Mouse (Mus musculus): ENCODE data around the gene Ppp5c.

The Ppp5c gene

DNA sequence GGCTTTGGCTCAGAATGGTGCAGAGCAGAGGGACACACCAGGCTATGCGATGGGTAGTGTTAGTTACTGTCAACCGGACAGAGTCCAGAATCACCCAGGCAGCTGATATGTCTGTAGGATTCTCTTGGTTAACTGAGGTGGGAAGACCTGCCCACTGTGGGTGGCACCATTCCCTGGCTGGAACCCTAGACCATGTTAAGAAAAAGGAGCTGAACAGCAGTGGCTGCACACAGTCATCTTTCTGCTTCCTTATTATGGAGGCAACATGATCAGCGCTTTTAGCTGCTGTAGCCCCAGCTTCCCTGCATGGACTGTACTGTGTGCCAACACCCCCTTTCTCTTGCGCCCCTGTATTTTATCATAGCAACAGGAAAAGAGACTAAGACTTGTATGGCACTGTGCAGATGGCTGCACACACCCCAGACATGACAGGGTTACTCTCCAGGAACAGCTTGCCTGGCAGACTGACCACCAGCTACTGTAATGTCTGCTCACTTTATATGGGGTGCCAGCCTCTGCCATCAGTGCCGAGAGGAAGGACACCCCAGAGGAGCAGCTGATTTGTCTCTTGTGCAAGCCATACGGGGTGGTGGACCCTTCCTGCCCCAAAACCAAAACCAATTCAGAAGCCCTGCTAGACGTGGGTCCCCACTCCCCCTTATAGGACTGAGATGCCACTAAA, 15.7 kb downstream of the Ppp5c start:
- no peak for DNase-seq

DNA sequence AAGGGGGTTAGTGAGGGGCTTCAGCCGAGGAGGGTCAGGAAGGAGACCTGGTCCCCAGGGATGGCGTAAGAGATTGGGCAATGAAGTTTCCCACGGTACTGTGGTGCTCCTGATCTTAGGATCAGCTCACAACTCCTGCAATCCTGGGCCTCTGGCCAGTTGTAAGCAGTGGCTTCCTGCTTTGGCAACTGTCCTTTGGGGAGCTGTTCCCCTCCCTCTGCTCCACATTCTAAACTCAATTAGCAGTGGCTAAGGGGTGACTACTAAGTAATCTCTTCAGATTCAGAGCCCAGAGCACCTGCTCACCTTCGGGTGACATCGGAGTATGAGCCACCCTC, 17.7 kb downstream of the Ppp5c start:
- DNase-seq, result no peak

DNA sequence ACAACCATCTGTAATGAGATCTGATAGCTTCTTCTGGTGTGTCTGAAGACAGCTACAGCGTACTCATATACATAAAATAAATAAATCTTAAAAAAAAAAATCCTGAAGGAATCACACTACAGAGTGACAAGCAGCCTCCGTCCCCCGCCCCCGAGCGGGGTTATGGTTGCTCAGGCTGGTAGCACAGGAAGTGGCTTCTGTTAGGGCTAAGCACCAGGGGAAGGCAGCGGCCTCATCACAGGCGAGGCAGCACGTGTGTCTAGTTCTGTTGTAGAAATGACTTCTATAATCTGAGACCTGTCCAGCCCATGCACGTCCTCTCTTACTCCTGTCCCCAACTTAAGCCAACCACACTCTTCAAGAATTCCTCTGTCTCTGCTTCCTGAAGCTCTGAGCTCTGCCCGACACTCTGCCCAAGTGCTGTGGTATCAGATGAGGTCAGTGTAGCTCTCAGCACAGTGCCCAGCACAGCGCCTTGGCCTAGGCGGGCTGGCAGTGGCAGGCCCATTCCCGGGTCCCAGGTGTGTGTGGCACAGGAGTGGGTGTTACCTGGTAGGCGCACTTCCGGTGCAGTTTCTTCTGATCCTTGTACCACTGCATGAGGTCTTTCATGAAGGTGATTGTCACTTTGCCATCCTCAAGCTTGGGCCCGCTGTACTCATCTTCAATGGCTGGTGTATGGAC, 18.3 kb downstream of the Ppp5c start:
- no peak for DNase-seq

DNA sequence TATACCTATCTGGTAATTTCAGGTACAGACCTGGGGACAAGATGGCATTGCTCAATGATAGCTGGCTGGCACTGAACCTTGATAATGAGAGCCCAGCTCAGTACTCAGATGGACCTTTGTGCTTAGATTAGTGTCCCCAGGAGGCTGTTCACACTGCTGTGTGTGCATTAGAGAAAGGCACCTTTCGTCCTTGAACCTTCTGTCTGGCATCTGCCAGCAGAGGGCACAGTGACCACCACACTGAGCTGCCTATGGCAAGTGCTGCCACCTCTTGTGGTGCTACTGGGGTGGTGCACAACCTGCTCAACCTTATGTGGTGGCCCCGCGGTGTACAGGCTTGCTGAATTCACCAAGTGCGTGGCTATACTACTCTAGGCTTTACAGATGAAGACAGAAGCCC, 20.4 kb downstream of the Ppp5c start:
- DNase-seq, result peak; percentile 53 to 69

DNA sequence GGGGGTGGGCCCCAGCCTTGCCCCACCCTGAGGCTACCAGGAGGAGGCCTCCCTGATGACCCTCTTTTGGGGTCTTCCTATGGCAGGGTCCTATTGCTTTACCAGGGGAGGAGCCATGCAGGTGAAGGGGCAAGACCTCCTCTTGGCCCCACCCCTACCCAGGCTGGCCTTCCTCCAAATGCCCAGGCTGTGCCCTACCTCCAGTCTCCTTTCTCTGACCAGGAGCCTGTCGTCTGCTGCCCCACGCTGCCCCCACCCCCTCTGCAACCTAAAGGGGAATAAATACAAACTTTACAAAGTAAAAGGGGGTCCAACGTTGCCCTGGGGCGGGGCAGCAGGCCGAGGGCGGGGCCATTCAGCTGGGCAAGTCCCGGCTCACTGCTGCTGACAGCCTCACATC, 23.0 kb downstream of the Ppp5c start:
- DNase-seq, result no peak

DNA sequence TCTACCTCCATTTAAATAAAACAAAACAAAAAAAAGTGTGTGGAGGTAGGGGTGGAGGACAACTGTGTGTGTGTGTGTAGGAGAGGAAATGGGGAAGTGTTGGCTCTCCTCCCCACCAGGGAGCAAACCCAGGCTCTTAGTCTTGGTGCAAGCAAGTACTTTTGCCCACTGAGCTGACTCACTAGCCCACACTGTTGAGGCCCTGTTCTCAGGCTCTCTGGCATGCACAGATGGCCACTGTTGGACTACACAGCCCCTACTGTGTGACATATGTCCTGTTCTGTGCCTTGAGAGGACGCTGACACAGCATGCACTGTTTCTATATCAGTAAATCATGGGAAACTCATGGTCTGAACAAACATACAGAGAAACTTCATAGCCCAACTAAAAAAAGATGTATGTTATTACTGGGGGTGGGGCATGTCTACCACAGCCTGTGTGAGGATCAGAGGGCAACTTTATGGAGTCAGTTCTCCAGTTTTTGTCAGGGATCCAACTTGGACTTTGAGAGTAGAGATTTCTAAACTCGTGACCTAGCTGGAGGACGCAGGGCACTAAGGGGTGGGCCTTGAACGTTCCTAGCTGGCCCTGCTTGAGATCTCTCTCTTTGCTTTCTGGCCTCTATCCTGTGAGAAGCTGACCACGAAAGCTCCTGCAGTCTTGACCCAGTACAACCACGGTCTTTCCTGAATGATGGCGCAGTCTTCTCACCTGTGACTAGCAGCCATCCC, 24.3 kb downstream of the Ppp5c start:
- DNase-seq, result peak in 1 of 2 experiments; percentile 31

DNA sequence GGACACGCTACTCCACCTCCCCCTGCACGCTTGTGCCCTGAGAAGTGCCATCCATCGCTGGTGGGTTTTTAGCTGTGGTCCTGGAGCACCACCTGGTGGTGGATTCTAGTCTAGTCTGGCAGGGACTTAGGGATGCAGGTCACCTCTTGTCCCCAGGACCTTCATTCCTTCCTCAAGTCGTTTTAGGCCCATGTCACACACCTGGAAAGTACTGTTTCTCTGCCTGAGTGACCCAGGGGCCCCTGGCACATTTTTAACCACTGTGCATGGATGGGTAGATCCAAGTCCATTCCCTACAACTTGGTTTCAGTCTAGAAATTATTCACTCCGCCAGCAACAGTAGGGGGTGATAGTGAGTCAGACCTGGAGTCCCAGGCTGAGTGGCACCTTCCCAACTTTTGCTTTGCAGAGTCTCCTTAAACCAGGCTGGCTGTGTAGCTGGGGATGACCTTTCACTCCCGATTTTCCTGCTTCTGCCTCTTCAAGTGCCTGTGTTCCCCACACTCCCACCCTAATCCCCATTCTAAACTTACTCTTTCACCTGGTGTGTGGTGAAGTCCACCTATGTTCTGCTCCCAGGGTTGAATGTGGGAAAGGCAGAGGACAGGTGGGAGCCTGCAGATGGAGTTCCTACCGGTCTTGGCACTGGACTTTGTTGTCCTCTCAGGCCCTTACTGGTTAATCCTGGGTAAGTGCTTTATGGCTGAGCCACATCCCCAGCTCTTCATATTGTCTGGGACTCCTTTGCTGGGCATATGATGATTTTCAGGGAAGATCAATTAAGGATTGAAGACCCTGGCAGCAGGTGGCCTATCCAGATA, 25.1 kb downstream of the Ppp5c start:
- peak; percentile 87 to 90 for DNase-seq

DNA sequence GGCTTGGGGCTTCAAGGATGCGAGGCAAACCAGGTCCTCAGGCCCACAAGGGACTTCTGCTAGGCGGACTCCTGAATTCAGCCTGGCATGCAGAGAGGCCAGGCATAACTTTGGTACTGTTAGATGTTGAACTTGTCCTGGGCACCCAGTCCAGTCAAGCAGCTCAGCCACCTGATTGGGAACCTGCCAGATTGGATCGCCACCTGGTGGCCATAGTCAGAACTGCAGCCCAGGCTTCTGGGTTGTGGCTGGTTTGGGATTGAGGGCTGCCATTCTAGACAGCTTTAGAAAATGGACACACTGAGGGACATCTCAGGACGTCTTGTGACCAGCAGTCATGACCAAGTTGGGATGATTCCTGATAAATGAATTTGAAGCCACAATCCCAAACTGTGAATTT, 28.1 kb downstream of the Ppp5c start:
- peak; percentile 92 for DNase-seq

DNA sequence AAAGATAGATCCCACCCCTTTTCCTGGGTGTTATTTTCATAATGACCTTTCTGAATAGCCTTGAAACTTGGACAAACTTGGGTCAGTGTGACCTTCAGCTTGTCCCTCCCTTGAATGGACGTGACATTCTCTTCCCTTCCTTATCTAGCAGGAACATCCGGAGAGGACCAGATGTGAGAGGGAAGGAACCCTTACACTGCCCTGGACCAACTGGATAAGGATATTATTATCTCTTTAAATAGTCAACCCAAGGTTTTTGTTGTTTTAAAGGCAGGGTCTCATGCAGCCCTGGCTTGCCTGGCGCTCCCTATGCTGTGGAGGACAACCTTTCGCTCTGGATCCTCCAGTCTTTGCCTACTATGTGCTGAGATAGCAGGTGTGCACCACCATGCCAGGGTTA, 28.5 kb downstream of the Ppp5c start:
- DNase-seq, result no peak

DNA sequence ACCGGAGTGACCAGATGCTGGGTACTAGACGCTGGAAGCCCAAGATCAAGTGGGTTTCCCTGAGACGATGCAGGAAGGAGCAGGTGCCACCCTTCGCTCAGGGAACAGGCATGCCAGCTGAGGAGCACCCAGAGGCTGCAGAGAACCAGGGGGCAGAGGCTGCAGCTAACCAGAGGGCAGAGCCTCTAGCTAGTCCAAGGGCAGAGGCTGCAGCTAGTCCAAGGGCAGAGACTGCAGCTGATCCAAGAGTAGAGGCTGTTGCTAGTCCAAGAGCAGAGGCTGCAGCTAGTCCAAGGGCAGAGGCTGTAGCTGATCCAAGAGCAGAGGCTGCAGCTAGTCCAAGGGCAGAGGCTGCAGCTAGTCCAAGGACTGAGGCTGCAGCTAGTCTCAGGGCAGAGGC, 32.4 kb downstream of the Ppp5c start:
- DNase-seq, result no peak

DNA sequence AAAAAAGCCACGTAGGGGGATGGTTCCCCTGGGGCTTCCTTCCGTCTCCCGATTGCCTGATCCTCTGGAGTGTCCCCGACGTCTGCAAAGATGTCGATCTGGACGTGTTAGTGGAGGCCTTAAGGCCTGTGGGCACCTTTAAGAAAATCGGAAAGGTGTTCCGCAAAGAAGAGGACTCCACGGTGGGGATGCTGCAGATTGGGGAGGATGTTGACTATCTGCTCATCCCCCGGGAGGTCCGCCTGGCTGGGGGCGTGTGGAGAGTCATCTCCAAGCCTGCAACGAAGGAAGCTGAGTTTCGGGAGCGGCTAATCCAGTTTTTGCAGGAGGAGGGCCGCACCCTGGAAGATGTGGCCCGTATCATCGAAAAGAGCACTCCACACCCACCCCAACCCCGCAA, 33.3 kb downstream of the Ppp5c start:
- DNase-seq, result peak; percentile 39 to 51

DNA sequence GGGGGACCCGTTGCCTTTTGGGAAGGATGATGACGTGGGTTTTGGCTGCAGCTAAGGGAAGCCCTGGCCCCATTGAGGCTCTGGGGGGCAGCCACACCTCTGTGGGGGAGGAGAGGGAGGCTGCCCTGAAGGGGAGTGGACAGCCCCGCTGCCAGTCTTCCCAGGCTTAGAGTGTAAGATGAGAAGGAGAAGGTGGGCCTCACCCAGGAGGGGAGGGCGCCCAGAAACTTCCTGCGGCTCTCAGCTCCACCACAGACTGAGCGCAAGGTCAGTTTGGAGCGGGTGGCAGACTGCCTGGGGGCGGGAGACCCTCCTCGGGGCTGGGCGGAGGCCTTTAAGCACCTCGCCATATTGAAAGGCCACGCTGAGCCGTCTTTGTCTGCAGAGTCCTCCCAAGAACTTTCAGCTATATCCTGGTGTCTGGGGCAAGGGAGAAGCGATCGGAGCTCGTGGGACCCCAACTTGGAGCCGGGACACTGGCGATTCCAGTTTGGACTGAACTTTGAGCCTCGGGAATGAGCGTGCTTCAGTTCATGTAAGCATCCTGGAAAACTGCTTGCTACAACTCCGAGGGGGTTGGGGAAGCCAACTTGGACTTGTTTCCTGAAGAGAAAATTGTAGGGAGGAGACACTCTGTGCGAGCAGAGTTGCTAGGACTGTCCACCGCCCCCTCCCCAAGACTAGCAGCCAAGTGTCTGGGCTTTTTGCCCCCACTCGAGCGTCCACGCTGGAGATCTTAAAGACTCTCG, 33.9 kb downstream of the Ppp5c start:
- peak; percentile 93 to 95 for DNase-seq

DNA sequence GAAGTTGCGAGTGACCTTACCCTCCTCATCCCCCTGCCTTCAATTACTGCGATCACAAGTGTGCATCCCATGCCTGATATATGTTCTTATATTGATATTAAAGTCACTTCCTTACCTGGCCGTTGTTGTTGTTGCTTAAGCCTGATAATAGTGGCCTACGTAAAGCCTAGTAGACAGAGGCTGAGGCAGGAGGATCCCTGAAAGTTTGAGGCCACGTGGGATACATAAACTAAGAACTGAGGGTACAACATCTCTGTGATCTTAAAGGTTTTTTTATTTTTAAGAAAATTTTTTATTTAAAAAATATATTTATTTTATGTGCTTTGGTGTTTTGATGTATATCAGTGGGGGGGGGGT, 35.3 kb downstream of the Ppp5c start, which contains the start of gene Ccdc8:
Gene Ccdc8, plus strand, starts transcription at position 258 of the 357 bp plus-strand sequence.
- DNase-seq, result no peak

DNA sequence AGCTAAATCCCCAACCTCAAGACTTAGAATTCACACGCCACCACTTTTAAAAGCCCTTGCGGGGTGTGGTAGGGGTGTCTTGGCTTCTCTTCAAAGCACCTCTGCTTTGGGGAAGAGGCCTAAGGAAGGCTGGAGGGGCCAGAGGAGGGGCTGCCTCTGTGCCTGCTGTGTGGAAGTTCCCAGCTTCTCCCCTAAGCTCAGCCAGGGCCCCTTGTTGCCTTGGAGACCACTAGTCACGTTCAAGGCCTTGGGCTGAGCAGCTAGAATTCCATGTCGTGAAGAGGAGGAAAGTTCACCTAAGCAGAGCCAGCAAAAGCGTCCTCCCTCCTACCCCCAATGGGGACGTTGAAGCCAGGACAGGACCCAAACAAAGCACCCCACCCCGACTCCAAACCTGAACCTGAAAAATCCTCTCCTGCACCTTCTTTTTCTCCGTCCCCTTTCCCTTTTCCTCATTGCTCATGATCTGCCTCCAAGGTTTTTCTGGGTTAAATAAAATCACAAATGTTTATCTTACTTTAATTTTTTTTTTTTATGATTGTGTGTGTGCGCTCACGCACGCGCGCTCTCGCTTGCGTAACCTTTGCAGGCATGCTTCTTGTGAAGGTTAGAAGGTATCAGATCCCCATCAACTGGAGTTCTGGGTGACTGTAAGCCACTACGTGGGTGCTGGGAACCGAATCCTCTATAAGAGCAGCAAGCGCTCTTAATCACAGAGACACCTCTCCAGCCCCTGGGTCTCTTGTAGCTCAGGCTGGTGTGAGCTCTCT, 35.9 kb downstream of the Ppp5c start:
- DNase-seq, result peak; percentile 58 to 69

DNA sequence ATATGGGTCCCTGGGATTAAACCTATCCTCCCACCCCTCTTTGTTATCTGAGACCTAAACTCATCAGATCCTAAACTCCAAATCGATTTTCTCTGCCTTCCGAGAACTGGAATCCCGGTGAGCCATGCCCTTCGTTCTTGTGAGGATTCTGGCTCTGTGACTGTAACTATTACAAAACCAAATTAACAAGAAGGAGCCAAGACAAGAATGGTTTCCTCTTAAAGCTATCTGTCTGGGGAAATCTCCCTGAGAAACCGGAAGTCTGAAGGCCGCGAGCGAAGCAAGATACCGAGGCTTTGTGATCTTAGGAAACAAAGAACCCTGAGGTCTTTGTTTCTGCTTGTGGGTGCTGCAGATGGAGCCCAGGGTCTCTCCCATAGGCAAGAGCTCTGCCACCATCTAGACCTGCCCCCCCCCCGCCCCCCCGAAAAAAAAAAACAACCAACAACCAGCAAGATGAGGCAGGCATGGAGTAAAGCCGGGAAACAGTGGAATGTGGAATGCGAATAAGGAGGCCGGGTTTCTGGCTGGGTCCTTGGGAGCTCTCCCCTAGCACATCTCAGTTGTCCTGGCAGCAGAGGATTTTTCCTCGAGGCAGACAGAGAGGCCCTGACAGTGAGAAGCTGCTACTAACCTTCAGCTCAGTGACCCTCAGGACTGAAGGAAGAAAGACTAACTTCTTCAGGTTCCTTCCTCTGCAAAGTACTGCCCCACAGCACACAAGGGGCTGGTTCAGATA, 37.5 kb downstream of the Ppp5c start:
- peak; percentile 23 to 42 for DNase-seq

DNA sequence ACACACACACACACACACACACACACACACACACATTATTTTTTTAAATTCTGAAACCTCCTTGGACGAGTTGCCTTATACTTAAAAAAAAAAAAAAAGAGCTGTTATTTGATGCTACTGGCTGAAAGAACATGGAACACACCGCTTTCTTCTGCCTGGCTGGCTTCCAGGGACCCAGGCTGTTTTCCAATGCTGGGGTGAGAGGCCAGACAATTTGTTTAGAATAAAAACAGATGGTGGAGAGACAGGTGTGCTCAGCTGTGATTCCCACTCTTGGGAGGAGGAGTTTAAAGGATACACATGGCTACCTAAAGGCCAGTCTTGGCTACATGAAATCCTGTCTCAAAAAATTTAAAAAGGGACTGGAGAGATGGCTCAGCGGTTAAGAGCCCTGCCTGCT, 39.3 kb downstream of the Ppp5c start:
- DNase-seq, result peak; percentile 74 to 79

DNA sequence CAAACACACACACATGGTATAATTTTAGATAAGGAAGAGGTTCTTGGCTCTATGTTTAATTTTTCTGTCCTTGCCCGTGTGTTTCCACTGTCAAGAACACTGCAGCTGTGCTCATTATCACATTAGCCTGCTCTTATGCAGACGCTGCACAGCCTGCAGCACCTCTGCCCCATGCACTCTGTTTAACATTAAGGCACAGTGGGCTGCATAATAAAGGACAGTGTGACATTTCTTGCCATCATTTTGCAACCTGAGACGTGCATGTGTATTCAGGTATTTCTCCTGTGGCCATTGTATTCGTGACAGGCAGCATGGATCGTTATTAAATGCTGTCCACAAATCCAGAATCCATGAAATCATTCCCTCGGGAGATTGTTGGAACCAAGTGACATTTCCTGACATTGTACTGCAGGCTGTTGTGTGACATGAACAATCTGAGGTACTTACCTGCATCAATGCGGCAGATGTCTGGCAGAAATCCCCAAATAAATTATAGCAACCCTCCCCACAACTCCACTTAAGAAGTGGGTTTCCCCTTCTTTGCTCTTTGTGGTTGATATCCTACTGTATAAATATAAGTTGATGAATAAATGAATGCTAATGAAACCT, 40.1 kb downstream of the Ppp5c start:
- DNase-seq, result no peak

DNA sequence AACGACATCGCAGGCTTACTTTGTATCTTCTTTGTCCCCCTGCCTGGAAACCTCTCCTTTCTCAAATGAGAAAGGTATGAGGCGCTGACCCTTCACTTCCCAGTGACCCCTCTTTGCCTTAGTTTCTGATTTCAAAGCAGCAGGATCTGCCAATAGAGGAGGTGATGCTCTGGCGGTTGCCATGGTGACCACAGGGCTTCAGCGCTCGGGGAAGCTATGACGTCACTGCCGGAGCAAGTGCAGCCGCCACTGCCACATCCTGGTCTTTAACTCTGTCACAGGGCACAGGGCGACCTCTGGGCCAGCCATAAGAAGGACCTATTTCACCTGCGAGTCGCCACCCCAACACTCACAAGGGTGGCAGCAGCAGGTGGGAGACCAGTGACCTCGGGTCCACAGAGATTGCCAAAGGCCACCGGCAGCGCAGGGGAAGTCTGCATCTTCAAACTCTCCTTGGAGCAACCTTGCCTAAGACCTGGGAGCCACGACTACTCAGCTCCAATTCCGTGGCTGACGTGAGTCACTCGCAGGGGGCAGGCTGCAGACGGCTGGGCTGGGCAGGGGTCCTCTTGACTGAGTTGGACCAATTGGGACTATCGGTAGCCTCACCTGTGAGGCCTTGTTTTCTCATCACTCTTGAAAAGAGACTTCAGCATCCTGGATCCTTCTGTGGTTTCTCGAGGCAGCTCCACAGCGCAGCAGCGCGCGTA, 44.7 kb downstream of the Ppp5c start, which contains the start of gene Gm42372:
Gene Gm42372, plus strand, starts transcription at position 228 of the 710 bp plus-strand sequence.
- peak; percentile 65 to 73 for DNase-seq

DNA sequence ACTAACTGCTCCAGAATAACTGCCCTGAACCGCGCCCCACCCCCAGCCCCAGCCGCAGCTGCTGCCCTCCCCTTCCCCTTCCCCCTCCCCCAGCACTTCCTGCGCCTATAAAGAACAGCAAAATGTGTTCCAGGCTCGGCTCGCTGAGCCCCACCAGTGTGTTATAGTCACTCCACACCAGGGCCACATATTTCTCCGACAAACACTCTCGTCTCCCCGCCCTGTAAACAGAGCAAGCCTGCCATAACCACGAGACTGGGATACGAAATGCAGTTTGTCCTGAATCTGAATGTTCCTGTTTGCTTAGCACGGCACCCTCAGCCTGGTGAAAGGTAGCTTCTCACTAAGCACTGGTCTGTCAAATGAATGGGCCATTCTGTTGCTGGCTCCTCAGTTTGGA, 47.4 kb downstream of the Ppp5c start:
- DNase-seq, result peak; percentile 63 to 74

DNA sequence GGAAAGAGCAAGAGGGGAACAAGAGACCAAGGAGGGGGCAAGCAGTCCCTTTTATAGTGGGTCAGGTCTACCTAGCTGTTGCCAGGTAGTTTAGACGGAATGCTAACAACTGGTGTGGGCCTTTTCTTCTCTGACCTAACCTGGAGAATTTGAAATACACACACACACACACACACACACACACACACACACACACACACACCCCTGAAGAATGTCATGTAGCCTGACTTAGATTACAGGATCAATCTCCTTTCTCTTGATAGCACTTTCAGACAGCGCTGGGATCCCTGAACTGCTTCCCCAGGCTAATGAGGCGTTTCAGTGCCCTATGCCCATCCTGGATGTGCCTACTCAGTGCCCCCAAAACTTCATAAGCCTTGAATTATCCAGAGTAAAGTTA, 49.1 kb downstream of the Ppp5c start:
- DNase-seq, result no peak
